Mouse (Mus musculus) 3T3-L1 (cell line): ENCODE measurements around the gene Adh6b.
A peak's percentile ranks its signal among the peaks of the same experiment; 100 is the strongest.

ENCODE experiments used
- DNase-seq: peaks from one replicate; pipeline ENCODE4 v3.0.0-alpha.2; 2015; ENCODE audit warnings: low read depth, low spot score

The Adh6b gene

GRCm38 (mm10) chr3:138360721-138361120 lies 19.1 kb downstream of the Adh6b start:
- DNase-seq: no peak

GRCm38 (mm10) chr3:138362920-138363319 lies 21.3 kb downstream of the Adh6b start:
- DNase-seq: no peak

GRCm38 (mm10) chr3:138366181-138366580 lies 24.6 kb downstream of the Adh6b start:
- no peak for DNase-seq

GRCm38 (mm10) chr3:138369546-138369945 lies 28.0 kb downstream of the Adh6b start:
- no peak for DNase-seq

GRCm38 (mm10) chr3:138370289-138370688 lies 28.7 kb downstream of the Adh6b start:
- DNase-seq: peak; percentile 16

- DNase-seq: no peak
These were observed 32.3 kb downstream of the Adh6b start for GRCm38 (mm10) chr3:138373920-138374319.

GRCm38 (mm10) chr3:138375148-138375547 lies 33.6 kb downstream of the Adh6b start:
- DNase-seq: no peak

GRCm38 (mm10) chr3:138381133-138381532 lies 39.6 kb downstream of the Adh6b start:
- no peak for DNase-seq

GRCm38 (mm10) chr3:138387155-138387554 lies 45.6 kb downstream of the Adh6b start:
- DNase-seq: no peak

GRCm38 (mm10) chr3:138404872-138405271 lies 63.3 kb downstream of the Adh6b start:
- DNase-seq: no peak

GRCm38 (mm10) chr3:138405341-138405740 lies 63.8 kb downstream of the Adh6b start:
- DNase-seq: peak; percentile 78

- DNase-seq: no peak
These were observed 64.3 kb downstream of the Adh6b start for GRCm38 (mm10) chr3:138405840-138406239.

- no peak for DNase-seq
These were observed 66.3 kb downstream of the Adh6b start for GRCm38 (mm10) chr3:138407920-138408319.
